Mouse (Mus musculus) hindbrain, embryonic 11.5 days (tissue): ENCODE data around the gene H3f3a. TPM values are rescaled to one million over a fixed set of nuclear protein-coding genes. Genes with fewer than 3 reads are reported as not detected.

ENCODE experiments used
- ATAC-seq: fragments of 200-750 bp; cut with Nextera tagmentation; 2 replicates; pipeline ENCODE4 v1.8.0; 2017; ENCODE audit warnings: mild to moderate bottlenecking, moderate TSS enrichment, moderate library complexity; ENCODE audit not compliant: low FRiP score
- DNase-seq: peaks from one replicate; pipeline ENCODE4 v3.0.0-alpha.2; 2015; ENCODE audit warnings: low spot score
- H3K27ac ChIP-seq: fragments of 300-500 bp; sonication (generic); 2 replicates; pipeline ENCODE4 v1.5.1; 2014; ENCODE audit warnings: mild to moderate bottlenecking, low read depth, low read length
- H3K27me3 ChIP-seq: fragments of 300-500 bp; sonication (generic); 2 replicates; pipeline ENCODE4 v1.6.1; 2014; ENCODE audit warnings: mild to moderate bottlenecking, low read length, moderate library complexity, mixed read lengths; ENCODE audit not compliant: control insufficient read depth, insufficient read depth
- H3K36me3 ChIP-seq: fragments of 300-500 bp; sonication (generic); 2 replicates; pipeline ENCODE4 v1.6.1; 2014; ENCODE audit warnings: mild to moderate bottlenecking, low read length, moderate library complexity, mixed read lengths; ENCODE audit not compliant: control insufficient read depth, insufficient read depth
- H3K4me1 ChIP-seq: fragments of 300-500 bp; sonication (generic); replicated peaks from 2 replicates; pipeline ENCODE4 v1.6.1; 2014; ENCODE audit warnings: low read length, mixed read lengths; ENCODE audit not compliant: control insufficient read depth, insufficient read depth
- H3K4me2 ChIP-seq: fragments of 300-500 bp; sonication (generic); replicated peaks from 2 replicates; pipeline ENCODE4 v1.6.1; 2014; ENCODE audit warnings: mild to moderate bottlenecking, low read depth, low read length
- H3K4me3 ChIP-seq: fragments of 300-500 bp; sonication (generic); 2 replicates; pipeline ENCODE4 v1.5.1; 2014; ENCODE audit warnings: low read depth, low read length
- H3K9ac ChIP-seq: fragments of 300-500 bp; sonication (generic); 2 replicates; pipeline ENCODE4 v1.6.1; 2014; ENCODE audit warnings: low read depth, low read length
- H3K9me3 ChIP-seq: fragments of 300-500 bp; sonication (generic); 2 replicates; pipeline ENCODE4 v1.6.1; 2016; ENCODE audit warnings: low read length; ENCODE audit not compliant: control insufficient read depth
- WGBS: fragments of 180-500 bp; shearing (Covaris S2); extraction: QIAGEN DNeasy Blood & Tissue Kit; methylation state at CpG from one replicate; pipeline ENCODE4 v1.1.7; 2014; 5-methylcytosine and 5-hydroxymethylcytosine counted together
- polyA plus RNA-seq: library from polyadenylated mRNA; unstranded; fragments of >200 nt; fragmentation: Nextera tagmentation; extraction: Ambion mirVana; gene quantifications from 2 replicates; pipeline ENCODE4 v1.2.1, GENCODE M21; 2014

The H3f3a gene
- polyA plus RNA-seq, 1 experiment from 2014 or later: 3,542 TPM

GRCm38 (mm10) chr1:180812463-180813408, 1.0 kb downstream of the H3f3a start:
- peak overlapping the region; percentile 98 for H3K27ac ChIP-seq
- H3K36me3 ChIP-seq: peaks cover 8% of the 10 kb centered on the region
- H3K4me3 ChIP-seq: peak overlapping the region; percentile 98
- H3K9me3 ChIP-seq: no peaks in the 10 kb centered on the region
- H3K4me2 ChIP-seq: no peak overlapping the region
- 0 out of 2 replicates have a peak, but pooled peaks cover 5% of the 10 kb centered on the region for H3K4me1 ChIP-seq
- peak overlapping the region; percentile 99 for H3K9ac ChIP-seq
- peak; percentile 51; the same call in 1 of the 2 replicates for ATAC-seq
- peak; percentile 77 for DNase-seq
- under 1% methylated on average over 71 of the region's 71 CpGs for WGBS
- H3K27me3 ChIP-seq: no peaks in the 10 kb centered on the region

- H3K4me1 ChIP-seq: 0 out of 2 replicates have a peak, but pooled peaks cover 5% of the 10 kb centered on the region
- peak; percentile 34 for DNase-seq
- ATAC-seq: no peak
Observed at GRCm38 (mm10) chr1:180811596-180812462, 1.9 kb downstream of the H3f3a start.

GRCm38 (mm10) chr1:180810976-180811375, 2.8 kb downstream of the H3f3a start:
- peak overlapping the region; percentile 34 for H3K4me2 ChIP-seq
- peak overlapping the region; percentile 98 for H3K4me3 ChIP-seq
- H3K4me1 ChIP-seq: 0 out of 2 replicates have a peak, but pooled peaks cover 5% of the 10 kb centered on the region
- H3K36me3 ChIP-seq: peaks cover 20% of the 10 kb centered on the region
- no peaks in the 10 kb centered on the region for H3K27me3 ChIP-seq
- H3K27ac ChIP-seq: no peak overlapping the region
- 89% methylated on average over 7 of the region's 7 CpGs for WGBS
- H3K9me3 ChIP-seq: no peaks in the 10 kb centered on the region
- ATAC-seq: no peak
- H3K9ac ChIP-seq: no peak overlapping the region
- DNase-seq: no peak

More at GRCm38 (mm10) chr1:180811596-180812462, 1.9 kb downstream of the H3f3a start:
- Histone ChIP-seq H3K9me3 (no peaks in the 10 kb centered on the region), H3K36me3 (peaks cover 16% of the 10 kb centered on the region), H3K4me2 (peak overlapping the region; percentile 34), H3K9ac (peak overlapping the region; percentile 99), H3K27me3 (no peaks in the 10 kb centered on the region), H3K4me3 (peak overlapping the region; percentile 98), H3K27ac (peak overlapping the region; percentile 98)
- 6% methylated on average over 27 of the region's 27 CpGs for WGBS

GRCm38 (mm10) chr1:180808831-180809230, 4.9 kb downstream of the H3f3a start:
- no peak overlapping the region for H3K4me2 ChIP-seq
- no peak overlapping the region for H3K27ac ChIP-seq
- WGBS: 81% methylated on average over 5 of the region's 5 CpGs
- H3K9ac ChIP-seq: no peak overlapping the region
- no peak for ATAC-seq
- peaks cover 32% of the 10 kb centered on the region for H3K36me3 ChIP-seq
- no peaks in the 10 kb centered on the region for H3K9me3 ChIP-seq
- no peaks in the 10 kb centered on the region for H3K27me3 ChIP-seq
- H3K4me3 ChIP-seq: no peak overlapping the region
- 0 out of 2 replicates have a peak, but pooled peaks cover 3% of the 10 kb centered on the region for H3K4me1 ChIP-seq
- no peak for DNase-seq

- Histone ChIP-seq H3K27me3 (no peaks in the 10 kb centered on the region), H3K4me3 (no peak overlapping the region), H3K9me3 (no peaks in the 10 kb centered on the region), H3K4me2 (no peak overlapping the region), H3K4me1 (no peaks in the 10 kb centered on the region), H3K9ac (no peak overlapping the region), H3K27ac (no peak overlapping the region), H3K36me3 (peaks cover 32% of the 10 kb centered on the region)
- no peak for ATAC-seq
- DNase-seq: no peak
- 96% methylated on average over 6 of the region's 6 CpGs for WGBS
Observed at GRCm38 (mm10) chr1:180803881-180804280, 9.9 kb downstream of the H3f3a start.

GRCm38 (mm10) chr1:180801466-180801994, 12.2 kb downstream of the H3f3a start:
- H3K27ac ChIP-seq: no peak overlapping the region
- no peaks in the 10 kb centered on the region for H3K4me1 ChIP-seq
- no peaks in the 10 kb centered on the region for H3K9me3 ChIP-seq
- peaks cover 19% of the 10 kb centered on the region for H3K36me3 ChIP-seq
- H3K4me3 ChIP-seq: no peak overlapping the region
- 85% methylated on average over 3 of the region's 3 CpGs for WGBS
- no peak overlapping the region for H3K4me2 ChIP-seq
- DNase-seq (no peak), ATAC-seq (no peak)
- no peak overlapping the region for H3K9ac ChIP-seq
- no peaks in the 10 kb centered on the region for H3K27me3 ChIP-seq

- DNase-seq: no peak
- Histone ChIP-seq H3K27ac (no peak overlapping the region), H3K4me3 (no peak overlapping the region), H3K4me2 (no peak overlapping the region), H3K36me3 (peaks cover 17% of the 10 kb centered on the region), H3K9ac (no peak overlapping the region), H3K4me1 (no peaks in the 10 kb centered on the region), H3K27me3 (no peaks in the 10 kb centered on the region), H3K9me3 (no peaks in the 10 kb centered on the region)
- whole genome bisulfite sequencing: 73% methylated on average over 2 of the region's 2 CpGs
- no peak for ATAC-seq
Observed at GRCm38 (mm10) chr1:180800814-180801213, 12.9 kb downstream of the H3f3a start.

GRCm38 (mm10) chr1:180800022-180800421, 13.7 kb downstream of the H3f3a start:
- Histone ChIP-seq H3K4me3 (no peak overlapping the region), H3K4me2 (no peak overlapping the region), H3K36me3 (peaks cover 12% of the 10 kb centered on the region), H3K4me1 (no peaks in the 10 kb centered on the region), H3K9me3 (no peaks in the 10 kb centered on the region), H3K27ac (no peak overlapping the region), H3K27me3 (no peaks in the 10 kb centered on the region), H3K9ac (no peak overlapping the region)
- WGBS: 96% methylated on average over 5 of the region's 5 CpGs
- ATAC-seq (no peak), DNase-seq (no peak)
